Mouse (Mus musculus) erythroblast, embryonic 14.5 days (primary cell): Measurements from ENCODE around the gene Gucy2d.

Experiments
- GATA1 ChIP-seq: IDR thresholded peaks from 2 replicates; pipeline ENCODE4 v1.6.1; 2012; ENCODE audit warnings: low read length, inconsistent platforms, mixed read lengths
- TAL1 ChIP-seq: IDR thresholded peaks from 3 replicates; pipeline ENCODE4 v1.6.1; 2012; ENCODE audit warnings: low read length, inconsistent platforms, mixed read lengths

GRCm38 (mm10) chr7:98481066-98481734 lies 41.0 kb downstream of the Gucy2d start:
- TF ChIP-seq GATA1 (no peak), TAL1 (no peak)
